8 mouse cellular contexts compared by ENCODE assay signal in the genomic region with DNA sequence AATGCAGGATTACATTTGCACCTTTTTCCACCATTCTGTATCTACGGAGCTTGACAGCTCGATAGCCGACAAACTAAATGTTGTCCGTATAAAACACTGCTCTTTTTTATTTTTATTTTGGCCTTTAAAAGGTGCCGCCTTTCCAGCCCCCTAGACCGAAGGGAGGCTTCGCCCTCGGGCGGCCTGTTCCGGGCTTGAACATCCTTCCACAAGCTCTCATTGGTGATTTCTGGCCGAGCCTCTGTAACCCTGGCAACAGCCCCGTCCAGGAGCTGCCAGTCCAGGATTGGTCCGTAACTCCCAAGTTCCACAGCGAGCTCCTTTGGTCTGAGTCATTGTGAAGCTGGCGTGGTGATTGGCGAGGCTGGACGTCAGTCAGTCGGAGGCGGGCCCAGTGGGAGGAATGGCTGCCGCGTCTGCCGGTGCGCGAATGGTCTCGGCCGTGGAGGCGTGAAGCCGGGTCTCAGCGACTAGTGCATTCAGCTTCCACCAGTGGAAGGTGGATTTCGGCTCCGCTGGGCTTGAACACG. TPM values are rescaled to one million over a fixed set of nuclear protein-coding genes. Genes with fewer than 3 reads are reported as not detected.
DNase-seq lines count a peak whose midpoint lies in the region; ATAC-seq and TF ChIP-seq lines count a peak whose summit lies in the region.

Zswim1 (plus strand) TSS at position 51 of the 530 bp plus-strand sequence.

- H3K9me3 ChIP-seq in embryonic facial prominence, embryonic 13.5 days: no peaks in the 10 kb centered on the region
- no peaks in the 10 kb centered on the region for H3K9me3 ChIP-seq in limb, embryonic 12.5 days
- no peaks in the 10 kb centered on the region for H3K9me3 ChIP-seq in midbrain, embryonic 15.5 days

- H3K9ac ChIP-seq in embryonic facial prominence, embryonic 13.5 days: peak within 1 kb of the TSS; percentile 81
- H3K9ac ChIP-seq in limb, embryonic 12.5 days (replicated peaks): peak within 1 kb of the TSS; percentile 69
- H3K9ac ChIP-seq in midbrain, embryonic 15.5 days: peak within 1 kb of the TSS; percentile 81

- TF ChIP-seq CTCF in kidney, adult 2 months (conservative IDR thresholded peaks at IDR 0.05; ENCODE audit: insufficient read depth, insufficient read length, low read depth, low read length): no peak
- TF ChIP-seq CTCF in spleen, adult 2 months (IDR thresholded peaks at IDR 0.05; ENCODE audit: extremely low read depth, insufficient read depth, insufficient read length, insufficient replicate concordance): no peak

- peak within 1 kb of the TSS; percentile 89 for H3K27ac ChIP-seq in embryonic facial prominence, embryonic 13.5 days
- peak within 1 kb of the TSS; percentile 33; the same call in 1 of the 2 replicates for H3K27ac ChIP-seq in kidney, adult 2 months (ENCODE audit: insufficient read depth, low read depth, low read length)
- H3K27ac ChIP-seq in limb, embryonic 12.5 days: peak within 1 kb of the TSS; percentile 73; the same call in 1 of the 2 replicates
- H3K27ac ChIP-seq in midbrain, embryonic 15.5 days: peak within 1 kb of the TSS; percentile 96
- peak within 1 kb of the TSS; percentile 84 for H3K27ac ChIP-seq in spleen, adult 2 months (ENCODE audit: insufficient read depth, low read length)

- peak within 1 kb of the TSS; percentile 80 for H3K4me3 ChIP-seq in embryonic facial prominence, embryonic 13.5 days
- peak within 1 kb of the TSS; percentile 70 for H3K4me3 ChIP-seq in kidney, adult 2 months (ENCODE audit: insufficient read depth, low read depth, low read length)
- peak within 1 kb of the TSS; percentile 72 for H3K4me3 ChIP-seq in limb, embryonic 12.5 days (replicated peaks)
- peak within 1 kb of the TSS; percentile 80 for H3K4me3 ChIP-seq in midbrain, embryonic 15.5 days
- peak within 1 kb of the TSS; percentile 97 for H3K4me3 ChIP-seq in spleen, adult 2 months (ENCODE audit: extremely low read depth, insufficient read depth, insufficient read length)

- peak; percentile 98 for ATAC-seq in embryonic facial prominence, embryonic 13.5 days (ENCODE audit: insufficient number of reproducible peaks, insufficient read depth, low FRiP score, low TSS enrichment, low read depth)
- ATAC-seq in limb, embryonic 12.5 days (ENCODE audit: insufficient number of reproducible peaks, insufficient read depth, low FRiP score, low TSS enrichment, low read depth): peak; percentile 99
- peak; percentile 99 for ATAC-seq in midbrain, embryonic 15.5 days (replicated peaks)

- peaks cover 17% of the 10 kb centered on the region for H3K4me1 ChIP-seq in embryonic facial prominence, embryonic 13.5 days
- H3K4me1 ChIP-seq in kidney, adult 2 months (ENCODE audit: control insufficient read depth, insufficient read depth, low read length): no peaks in the 10 kb centered on the region; the same call in 1 of the 2 replicates
- peaks cover 17% of the 10 kb centered on the region; the same call in 1 of the 2 replicates for H3K4me1 ChIP-seq in limb, embryonic 12.5 days (replicated peaks)
- peaks cover 29% of the 10 kb centered on the region for H3K4me1 ChIP-seq in midbrain, embryonic 15.5 days
- H3K4me1 ChIP-seq in spleen, adult 2 months (ENCODE audit: control insufficient read depth, insufficient read depth, insufficient read length): no peaks in the 10 kb centered on the region

- peak; percentile 96 for DNase-seq in 3134 (ENCODE audit: extremely low read depth, insufficient read length, low spot score)
- peak; percentile 99 to 100 for DNase-seq in adrenal gland, postnatal 36 days
- peak; percentile 100 for DNase-seq in heart, adult 18-20 months
- DNase-seq in kidney, adult 2 months: peak; percentile 100
- peak; percentile 93 to 99 for DNase-seq in spleen, adult 2 months (ENCODE audit: low read depth in 1 of 2, low spot score in 2 of 2)

- H3K27me3 ChIP-seq in embryonic facial prominence, embryonic 13.5 days: no peaks in the 10 kb centered on the region
- H3K27me3 ChIP-seq in kidney, adult 2 months (replicated peaks; ENCODE audit: control insufficient read depth, insufficient read depth, low read length): no peaks in the 10 kb centered on the region
- no peaks in the 10 kb centered on the region for H3K27me3 ChIP-seq in limb, embryonic 12.5 days
- H3K27me3 ChIP-seq in midbrain, embryonic 15.5 days (replicated peaks): no peaks in the 10 kb centered on the region
- no peaks in the 10 kb centered on the region for H3K27me3 ChIP-seq in spleen, adult 2 months (ENCODE audit: control insufficient read depth, insufficient read depth, low read length)

- peaks cover 51% of the 10 kb centered on the region for H3K36me3 ChIP-seq in embryonic facial prominence, embryonic 13.5 days
- H3K36me3 ChIP-seq in kidney, adult 2 months (ENCODE audit: control insufficient read depth, insufficient read depth, low read length): peaks cover 3% of the 10 kb centered on the region; the same call in 1 of the 2 replicates
- H3K36me3 ChIP-seq in limb, embryonic 12.5 days: peaks cover 49% of the 10 kb centered on the region
- H3K36me3 ChIP-seq in midbrain, embryonic 15.5 days (replicated peaks): peaks cover 41% of the 10 kb centered on the region
- H3K36me3 ChIP-seq in spleen, adult 2 months (ENCODE audit: control insufficient read depth, insufficient read depth, low read length): peaks cover 25% of the 10 kb centered on the region

- H3K4me2 ChIP-seq in embryonic facial prominence, embryonic 13.5 days: peak within 1 kb of the TSS; percentile 68
- H3K4me2 ChIP-seq in limb, embryonic 12.5 days: peak within 1 kb of the TSS; percentile 62
- H3K4me2 ChIP-seq in midbrain, embryonic 15.5 days: peak within 1 kb of the TSS; percentile 57

- 1% methylated on average over 32 of the region's 32 CpGs for WGBS in embryonic facial prominence, embryonic 13.5 days
- 1% methylated on average over 32 of the region's 32 CpGs for WGBS in kidney, adult 2 months
- WGBS in limb, embryonic 12.5 days: 2% methylated on average over 32 of the region's 32 CpGs
- WGBS in midbrain, embryonic 15.5 days: under 1% methylated on average over 32 of the region's 32 CpGs
- WGBS in spleen, adult 2 months: 1% methylated on average over 32 of the region's 32 CpGs

- peak; percentile 91 for TF ChIP-seq POLR2A in kidney, adult 2 months (IDR thresholded peaks at IDR 0.05; ENCODE audit: low read depth, low read length)
- TF ChIP-seq POLR2A in spleen, adult 2 months (IDR thresholded peaks at IDR 0.05; ENCODE audit: low read depth, low read length): peak; percentile 73

RNA-seq across cellular contexts. Expression of gene Zswim1, which starts in this region (rescaled TPM):
- total RNA-seq in adrenal gland, postnatal 36 days (2021): 10 to 100 TPM in 1 of 2 experiments, 1 to 10 TPM in 1; 9.3 to 10.2 TPM
- 17.7 and 20.3 TPM in 2 replicates for polyA plus RNA-seq in embryonic facial prominence, embryonic 13.5 days (2015; fragmentation: Nextera tagmentation; extraction: Ambion mirVana)
- total RNA-seq in heart, adult 18-20 months (2021): 1 to 10 TPM; 3.8 to 3.9 TPM
- polyA plus RNA-seq in kidney, adult 2 months (2012; rRNA removed): 11.7 and 11.8 TPM in 2 replicates
- polyA plus RNA-seq in limb, embryonic 12.5 days (2016; fragmentation: Nextera tagmentation; extraction: Ambion mirVana): 17.3 and 20.4 TPM in 2 replicates
- 28.3 and 31.3 TPM in 2 replicates for polyA plus RNA-seq in midbrain, embryonic 15.5 days (2015; fragmentation: Nextera tagmentation; extraction: Ambion mirVana)
- polyA plus RNA-seq in spleen, adult 2 months (2012; rRNA removed): 7.7 and 9.3 TPM in 2 replicates

Comparison
In these comparisons a context has a peak if more than half of its experiments do, and no peak if none do; other contexts are left out.
1. Peak in every context shown above with its lines: DNase-seq, ATAC-seq, H3K4me3 ChIP-seq and H3K27ac ChIP-seq.
2. H3K27ac ChIP-seq: peak in every context shown above with its lines; median percentile 96 in midbrain, embryonic 15.5 days; 89 in embryonic facial prominence, embryonic 13.5 days; 84 in spleen, adult 2 months; 73 in limb, embryonic 12.5 days; 33 in kidney, adult 2 months.